Mouse (Mus musculus) lung, adult 18-20 months (tissue): Measurements from ENCODE around the gene Itgav.
A peak's percentile ranks its signal among the peaks of the same experiment; 100 is the strongest.

Source experiments
- DNase-seq, 2 experiments: peaks; one replicate each; pipeline ENCODE4 v3.0.0; 2022; ENCODE audit warnings: mixed read lengths in 2 of 2

Gene Itgav

DNA sequence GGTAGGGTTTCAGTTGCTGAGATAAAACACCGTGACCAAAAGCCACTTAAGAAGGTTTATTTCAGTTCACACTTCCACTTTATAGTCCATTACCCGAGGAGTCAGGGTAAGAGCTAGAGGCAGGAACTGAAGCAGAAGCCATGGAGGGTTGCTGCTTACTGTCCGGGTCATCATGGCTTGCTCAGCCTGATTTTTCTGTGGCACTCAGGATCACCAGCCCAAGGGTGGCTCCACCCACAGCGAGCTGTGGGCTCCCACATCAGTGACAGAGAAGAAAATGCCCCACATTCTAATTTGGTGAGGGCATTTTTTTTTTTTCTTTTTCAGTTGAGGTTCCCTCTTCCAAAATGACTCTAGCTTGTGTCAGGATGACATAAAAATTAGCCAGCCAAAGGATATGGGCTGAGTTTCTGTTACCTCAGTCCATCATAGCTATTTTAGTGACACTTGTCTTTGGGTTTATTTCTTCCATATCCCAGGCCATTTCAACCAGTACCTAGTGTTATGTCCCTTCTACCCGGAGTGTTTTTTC, 30.2 kb downstream of the Itgav start:
- DNase-seq, result no peak

DNA sequence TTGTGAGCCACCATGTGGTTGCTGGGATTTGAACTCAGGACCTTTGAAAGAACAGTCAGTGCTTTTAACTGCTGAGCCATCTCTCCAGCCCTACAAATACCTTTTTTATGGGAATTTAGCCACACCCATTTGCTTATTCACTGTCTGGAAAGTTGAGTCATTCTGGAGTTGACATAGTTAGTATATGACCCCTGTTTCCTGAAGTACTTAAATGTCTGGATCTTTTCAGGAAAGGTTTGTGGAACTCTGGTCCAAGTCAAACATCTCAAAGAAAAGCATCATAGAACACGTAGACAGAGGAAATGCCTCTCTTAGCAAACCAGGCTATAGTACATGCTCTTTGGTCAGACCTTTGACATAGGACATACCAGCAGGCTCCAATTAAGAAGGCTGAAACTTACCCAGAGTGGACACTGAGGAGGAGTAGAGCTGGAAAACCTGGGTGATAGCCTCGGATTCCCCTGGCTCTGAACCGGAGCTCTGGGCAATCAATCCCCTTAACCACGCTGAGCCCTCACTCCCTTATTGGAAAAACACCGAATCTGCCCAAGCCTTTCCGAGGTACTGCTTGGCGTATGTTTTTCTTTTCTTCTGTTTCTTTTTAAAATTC, 34.5 kb downstream of the Itgav start:
- DNase-seq, result no peak

DNA sequence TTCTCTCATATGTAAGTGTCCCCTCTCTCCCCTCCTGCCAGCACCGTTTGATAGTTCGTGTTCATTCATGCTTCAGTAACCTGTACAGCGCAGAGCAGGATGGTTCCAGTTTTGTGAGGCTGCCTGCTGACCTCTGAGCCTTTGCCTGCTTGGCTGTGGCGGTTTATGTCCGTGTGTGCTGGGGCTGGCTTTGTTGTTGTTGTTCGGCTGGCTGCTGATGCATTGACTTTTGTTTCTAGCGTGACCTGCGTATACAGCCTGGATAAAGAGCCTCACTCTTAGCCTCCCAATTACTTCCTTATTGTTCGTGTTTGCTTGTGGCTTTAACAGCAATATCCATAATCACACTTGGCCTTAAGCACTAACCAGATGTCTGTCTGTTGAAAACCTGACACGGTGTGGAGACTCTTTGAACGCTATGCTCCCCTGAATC, 35.0 kb downstream of the Itgav start:
- DNase-seq, result no peak

- peak; percentile 14 to 31 for DNase-seq
Measured at GRCm38 (mm10) chr2:83759667-83760066, 35.5 kb downstream of the Itgav start.

DNA sequence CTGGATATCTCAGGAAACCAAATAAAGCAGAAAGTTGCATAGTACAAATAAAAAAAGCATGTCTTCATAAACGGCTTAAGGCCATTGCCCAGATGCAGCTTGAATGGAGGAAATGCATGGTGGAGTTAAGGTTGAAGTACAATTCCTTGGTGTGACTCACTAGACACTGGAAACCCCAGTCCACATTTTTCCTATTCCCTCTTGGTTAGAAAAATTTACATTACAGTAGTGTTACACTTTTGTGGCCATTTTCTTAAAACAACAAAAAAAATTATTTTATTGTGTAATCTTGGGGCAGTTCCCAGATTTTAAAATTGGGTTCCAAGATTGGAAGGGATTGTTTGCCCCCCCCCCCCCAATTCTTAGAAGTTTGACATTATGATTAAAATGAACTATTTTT, 35.9 kb downstream of the Itgav start:
- no peak for DNase-seq

- no peak for DNase-seq
Measured at GRCm38 (mm10) chr2:83761506-83761905, 37.3 kb downstream of the Itgav start.

DNA sequence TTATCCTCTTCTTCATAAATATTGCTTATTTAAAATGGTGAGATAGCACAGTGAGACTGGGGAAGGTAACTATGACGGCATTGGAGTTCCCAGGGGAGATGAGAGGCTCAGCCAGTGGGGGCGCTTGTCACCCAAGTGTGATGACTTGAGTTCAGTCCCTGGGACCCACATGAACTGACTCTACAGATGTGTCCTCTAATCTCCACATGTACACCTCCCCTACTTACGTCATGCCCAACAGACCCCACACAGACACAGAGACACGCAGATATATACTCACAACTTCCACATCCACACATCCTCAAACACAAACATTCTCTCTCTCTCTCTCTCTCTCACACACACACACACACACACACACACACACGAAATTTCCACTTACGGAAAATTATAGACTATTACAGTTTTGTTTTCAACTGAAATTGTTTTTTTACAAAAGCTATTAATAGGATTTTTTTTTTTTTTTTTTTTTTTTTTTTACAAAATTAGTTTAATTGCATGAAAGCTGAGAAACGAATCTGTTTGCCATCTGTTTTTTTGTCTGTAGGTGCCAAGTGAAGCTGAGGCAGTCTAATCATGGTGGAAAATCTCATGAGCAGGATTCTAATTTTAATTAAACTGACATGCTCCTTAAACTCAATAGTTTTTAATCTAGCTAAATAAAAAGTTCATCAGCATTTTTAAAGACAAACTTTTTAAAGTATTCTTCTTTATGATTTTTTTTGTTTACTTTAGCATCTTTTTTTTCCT, 38.1 kb downstream of the Itgav start:
- DNase-seq, result no peak

- no peak for DNase-seq
Measured at GRCm38 (mm10) chr2:83766058-83766457, 41.9 kb downstream of the Itgav start.

DNA sequence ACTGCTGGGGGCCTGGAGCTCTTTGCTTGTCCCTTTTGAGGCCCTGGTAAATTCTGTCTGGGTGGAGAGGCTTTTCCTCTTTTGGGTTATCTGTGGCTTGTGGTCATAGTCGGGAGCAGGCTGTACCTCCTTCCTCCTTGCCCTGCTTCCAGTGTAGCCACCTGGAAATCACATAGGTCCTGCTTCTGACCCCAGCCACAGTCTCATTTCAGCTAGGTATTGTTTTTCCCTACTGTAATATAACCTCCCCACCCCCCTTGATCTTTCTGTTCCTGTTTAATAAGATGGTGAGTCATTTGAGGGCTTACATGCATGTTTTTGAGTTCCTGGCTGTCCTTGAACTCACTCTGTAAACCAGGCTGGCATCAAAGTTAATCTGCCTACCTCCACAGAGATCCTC, 42.7 kb downstream of the Itgav start:
- DNase-seq, result no peak

- DNase-seq, result no peak
Measured at GRCm38 (mm10) chr2:83768311-83769047, 44.3 kb downstream of the Itgav start.

- peak; percentile 53 to 71 for DNase-seq
Measured at GRCm38 (mm10) chr2:83771155-83771812, 47.1 kb downstream of the Itgav start.

DNA sequence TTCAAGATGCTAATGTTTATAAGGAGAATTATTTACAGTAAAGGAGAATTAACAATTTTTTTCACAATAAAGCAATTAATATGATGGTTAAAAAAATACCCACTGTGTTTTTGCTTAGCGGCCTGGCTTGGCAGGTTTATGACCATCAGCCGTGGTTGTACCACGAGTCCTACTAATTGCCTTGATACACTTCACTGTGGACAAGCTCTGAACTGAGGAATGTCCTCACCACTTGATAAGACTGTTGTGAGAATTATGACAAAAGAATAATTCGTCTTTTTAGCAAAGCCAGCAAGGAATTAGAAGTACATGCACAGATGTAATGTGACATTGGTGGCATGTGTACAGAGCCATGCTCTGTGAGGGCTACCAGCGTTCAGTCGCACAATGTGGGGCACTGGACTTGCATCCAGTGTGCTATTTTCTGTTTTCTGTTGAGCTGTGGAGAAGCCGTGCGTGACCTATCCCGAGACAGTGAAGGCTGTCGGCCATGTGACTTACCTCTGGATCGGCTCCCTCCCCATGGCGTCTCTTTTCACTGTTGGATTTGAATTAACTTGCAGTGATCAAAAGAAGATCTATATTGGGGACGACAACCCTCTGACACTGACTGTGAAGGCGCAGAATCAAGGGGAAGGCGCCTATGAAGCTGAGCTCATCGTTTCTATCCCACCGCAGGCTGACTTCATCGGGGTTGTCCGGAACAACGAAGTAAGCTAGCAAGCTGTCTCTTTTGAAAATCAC, 67.3 kb downstream of the Itgav start:
- DNase-seq, result no peak

DNA sequence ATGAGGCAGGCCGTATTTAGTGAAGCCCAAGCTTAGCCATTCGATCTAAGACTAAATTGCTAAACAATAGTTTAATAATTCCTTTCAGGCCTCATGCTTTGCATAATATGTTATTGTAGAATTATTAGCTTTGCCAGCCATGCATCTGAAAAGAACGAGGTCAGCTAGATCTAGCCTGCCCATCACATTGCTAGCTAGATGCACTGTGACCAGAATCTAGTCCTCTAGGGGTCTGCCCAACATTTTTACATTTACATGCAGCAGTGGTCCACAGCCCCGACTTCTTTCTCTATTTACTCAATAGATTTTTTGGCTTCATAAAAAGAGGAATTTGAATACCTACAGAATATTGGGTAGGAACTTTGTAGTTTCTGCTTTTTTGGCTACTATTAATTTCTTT, 67.9 kb downstream of the Itgav start:
- no peak for DNase-seq

DNA sequence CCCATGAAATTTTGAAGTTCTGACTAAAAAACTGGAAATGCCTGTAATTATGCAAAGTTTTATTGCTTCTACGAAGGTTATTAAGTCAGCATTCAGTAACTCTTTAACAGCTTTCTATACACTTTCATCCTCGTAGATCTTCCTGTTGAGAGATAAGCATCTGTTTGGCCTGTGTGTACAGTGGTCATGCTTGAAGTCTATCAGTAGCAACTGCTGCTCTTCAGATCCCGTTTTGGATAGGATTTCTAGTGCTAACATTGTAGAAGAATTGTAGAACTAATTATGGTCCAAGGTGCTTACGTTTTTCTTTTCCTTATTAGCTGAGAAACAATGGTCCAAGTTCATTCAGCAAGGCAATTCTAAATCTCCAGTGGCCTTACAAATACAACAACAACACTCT, 71.6 kb downstream of the Itgav start:
- no peak for DNase-seq

GRCm38 (mm10) chr2:83797902-83798497, 73.8 kb downstream of the Itgav start:
- no peak for DNase-seq

DNA sequence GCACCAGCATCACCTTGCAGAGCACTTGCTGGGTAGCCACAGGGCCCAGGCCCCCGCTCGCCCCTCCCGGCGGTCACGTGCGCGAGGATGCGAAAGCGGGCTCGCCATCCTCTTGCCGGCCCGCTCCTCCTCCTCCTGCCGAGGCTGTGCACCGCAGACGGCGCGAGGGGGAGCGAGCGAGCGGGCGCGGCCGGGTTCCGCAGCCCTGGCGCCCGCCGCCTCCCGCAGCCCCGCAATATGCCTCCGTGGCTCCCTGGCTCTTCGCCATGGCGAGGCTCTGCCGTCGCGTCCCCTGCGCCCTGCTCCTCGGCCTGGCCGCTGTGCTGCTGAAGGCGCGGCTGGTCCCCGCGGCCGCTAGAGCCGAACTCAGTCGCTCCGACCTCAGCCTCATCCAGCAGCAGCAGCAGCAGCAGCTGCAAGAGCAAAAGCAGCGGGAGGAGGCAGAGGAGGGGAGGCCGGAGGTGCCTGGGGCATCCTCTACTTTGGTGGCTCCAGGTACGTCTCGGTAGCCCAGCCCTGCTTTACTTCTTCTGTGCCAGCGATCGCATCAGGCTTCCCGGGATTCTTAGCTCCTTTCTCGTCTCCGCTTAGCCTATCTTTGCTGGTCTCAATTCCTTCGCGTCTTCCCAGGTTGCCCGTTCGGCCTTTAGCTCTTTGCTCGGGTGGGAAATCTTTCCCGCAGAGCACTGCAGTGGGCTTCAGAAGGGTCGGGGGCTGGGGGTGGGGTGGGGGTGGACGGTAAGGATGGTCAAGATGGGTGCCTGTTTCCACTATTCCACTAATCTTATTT, 88.5 kb downstream of the Itgav start, which contains the start of gene Fam171b:
Gene Fam171b (plus strand): TSS at position 154 of the 790 bp plus-strand sequence.
- DNase-seq, result peak; percentile 51 to 59

DNA sequence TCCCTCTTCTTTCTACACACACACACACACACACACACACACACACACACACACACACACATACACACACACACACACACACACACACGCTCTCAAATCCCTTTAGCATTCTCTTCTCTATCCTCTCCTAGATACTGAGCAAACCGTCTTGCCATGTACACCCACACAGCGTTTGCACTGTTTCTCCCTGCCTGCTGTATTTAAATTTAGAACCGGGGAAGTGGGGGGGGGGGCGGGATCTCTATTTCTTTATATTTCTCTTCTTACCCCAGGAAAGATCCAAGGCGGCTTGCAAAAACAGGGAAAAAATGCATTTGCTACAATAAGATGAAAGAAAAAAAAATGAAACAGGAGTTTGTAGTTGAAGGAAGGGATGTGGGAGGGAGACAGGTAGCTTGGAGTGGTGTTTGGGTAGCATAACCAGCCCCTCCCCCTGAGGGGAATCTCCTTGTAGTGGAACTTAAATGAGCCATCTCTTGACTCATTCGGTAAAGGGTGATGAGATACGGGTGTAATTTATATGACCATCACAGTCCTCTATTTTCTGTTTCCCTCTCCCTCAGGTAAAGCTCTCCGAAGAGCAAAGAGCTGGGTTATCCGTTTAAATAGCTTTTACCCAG, 89.2 kb downstream of the Itgav start:
- no peak for DNase-seq

- peak in 1 of 2 experiments; percentile 3 for DNase-seq
Measured at GRCm38 (mm10) chr2:83814009-83814408, 89.8 kb downstream of the Itgav start.

DNA sequence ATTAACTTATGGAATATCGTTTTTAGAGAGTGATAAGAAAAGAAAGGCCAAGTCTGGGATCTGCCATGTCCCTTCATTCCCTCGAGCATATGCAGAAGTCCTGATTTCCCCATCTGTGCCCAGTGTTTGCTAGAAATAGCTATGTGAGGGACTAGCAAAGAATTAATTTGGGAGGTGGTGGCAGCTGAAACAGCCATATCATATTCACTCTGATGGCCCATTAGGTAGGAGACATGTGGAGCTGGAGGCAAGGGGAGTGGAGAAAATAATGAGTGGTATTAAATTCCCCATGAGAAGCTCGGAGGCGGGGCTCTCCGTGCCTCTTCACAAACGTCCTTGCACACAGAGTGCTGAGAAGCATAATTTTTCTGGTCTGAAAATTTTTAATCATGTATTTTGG, 92.0 kb downstream of the Itgav start:
- DNase-seq, result no peak

DNA sequence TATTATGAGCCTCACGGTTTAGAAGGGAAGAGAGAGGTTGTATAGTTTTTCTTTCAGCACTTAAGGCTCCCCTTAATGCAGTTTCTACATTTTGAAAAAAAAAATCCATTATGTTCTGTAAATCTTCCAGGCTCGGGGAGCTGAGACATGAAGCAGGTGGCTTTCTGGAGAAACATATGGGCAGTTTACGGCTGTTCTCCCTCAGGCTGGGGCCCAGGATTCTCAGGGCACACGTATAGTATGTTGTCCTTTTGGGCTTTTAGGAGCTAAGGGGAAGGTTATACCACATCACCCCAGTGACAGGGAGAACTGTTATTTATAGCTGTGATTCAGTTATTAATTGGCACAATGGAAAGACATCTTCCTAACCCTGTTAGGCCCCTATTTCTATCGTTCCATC, 101.0 kb downstream of the Itgav start:
- no peak for DNase-seq
